Mouse (Mus musculus): ENCODE results near the gene Vmn2r80.
"Not testable (repeated sequence)": the region's sequence is repeated elsewhere in the genome, so short reads cannot be mapped to it uniquely, and the experiment has no call there.

Vmn2r80 gene

DNA sequence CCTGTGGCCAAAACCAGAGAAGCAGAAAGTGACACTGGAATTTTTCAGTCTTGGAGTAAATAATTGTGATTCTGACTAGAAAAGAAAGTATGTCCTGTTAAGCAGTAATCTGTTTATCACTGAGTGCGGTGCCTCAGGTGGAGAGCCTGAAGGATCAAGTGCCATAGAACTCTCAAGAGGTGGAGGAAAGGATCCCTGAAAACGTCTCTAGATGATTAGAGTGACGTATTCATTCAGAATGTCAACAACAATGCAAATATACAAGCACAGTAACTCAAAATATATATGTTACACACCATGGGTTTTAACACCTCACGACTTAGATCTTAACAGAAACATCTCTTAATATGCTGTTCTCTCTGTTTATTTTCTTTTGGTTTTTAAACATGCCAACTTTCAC lies at the start of gene Vmn2r80:
Vmn2r80 (plus strand) TSS at position 301 of the 400 bp plus-strand sequence.
- not testable (repeated sequence) for DNase-seq

DNA sequence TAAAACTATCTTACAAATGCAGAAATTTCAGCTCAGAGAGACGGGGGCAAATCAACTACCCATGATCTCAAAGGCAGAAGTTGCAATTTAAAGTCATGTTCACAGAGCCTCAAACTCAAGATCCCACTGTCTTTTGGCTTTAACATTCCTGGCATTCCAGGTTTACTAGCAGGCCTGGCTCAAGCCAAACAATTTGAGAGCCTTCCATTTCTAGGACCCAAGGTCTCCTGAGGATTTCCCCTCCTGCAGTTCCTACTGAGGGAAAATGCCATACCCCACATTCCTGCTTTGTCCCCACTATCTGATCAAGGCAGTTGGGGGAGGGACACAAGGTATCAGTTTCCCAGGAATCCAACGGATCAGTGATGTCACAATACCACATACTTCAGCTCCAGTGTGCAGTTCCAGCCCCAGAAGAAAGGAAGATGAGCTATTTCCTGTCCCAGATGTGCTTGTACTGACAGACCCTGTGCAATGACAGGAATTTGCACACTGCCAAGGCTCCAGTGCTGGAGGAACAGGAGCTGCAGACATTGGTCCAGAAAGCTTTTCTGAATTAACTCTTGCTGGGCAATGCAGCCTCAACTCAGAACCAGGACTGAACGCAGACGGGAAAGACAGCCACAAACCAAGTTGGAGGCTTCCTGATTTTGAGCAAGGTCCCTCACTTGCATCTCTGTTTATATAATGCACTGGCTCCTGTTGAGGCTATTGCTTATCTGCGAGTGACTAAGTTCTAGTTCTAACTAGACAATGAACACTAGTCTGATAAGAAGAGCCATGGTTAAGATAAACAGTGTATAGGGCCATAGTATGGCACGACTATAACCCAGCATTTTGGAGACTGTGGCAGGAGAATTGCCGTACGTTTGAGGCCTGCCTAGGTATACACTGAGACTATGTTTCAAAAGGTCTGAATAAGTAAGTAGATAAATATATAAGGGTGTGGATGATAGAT lies 42.0 kb upstream of the Vmn2r80 start:
- no peak for DNase-seq

DNA sequence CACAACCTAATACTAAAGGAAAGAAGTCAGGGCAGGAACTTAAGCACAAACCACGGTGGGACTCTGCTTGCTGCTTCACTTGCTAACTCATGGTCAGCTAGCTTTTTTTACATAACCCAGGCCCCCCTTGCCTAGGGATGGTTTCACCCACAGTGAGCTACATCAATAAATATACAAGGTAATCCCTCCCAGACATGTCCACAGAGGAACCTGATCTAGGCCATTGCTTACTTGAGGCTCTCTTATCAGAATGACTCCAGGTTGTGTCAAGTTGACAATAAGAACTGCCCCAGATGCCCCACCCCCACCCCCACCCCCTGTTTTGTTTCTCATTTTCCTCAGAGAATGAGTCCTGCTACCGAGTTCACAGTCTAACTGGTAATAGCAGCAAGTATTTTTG lies 41.0 kb upstream of the Vmn2r80 start:
- no peak for DNase-seq

DNA sequence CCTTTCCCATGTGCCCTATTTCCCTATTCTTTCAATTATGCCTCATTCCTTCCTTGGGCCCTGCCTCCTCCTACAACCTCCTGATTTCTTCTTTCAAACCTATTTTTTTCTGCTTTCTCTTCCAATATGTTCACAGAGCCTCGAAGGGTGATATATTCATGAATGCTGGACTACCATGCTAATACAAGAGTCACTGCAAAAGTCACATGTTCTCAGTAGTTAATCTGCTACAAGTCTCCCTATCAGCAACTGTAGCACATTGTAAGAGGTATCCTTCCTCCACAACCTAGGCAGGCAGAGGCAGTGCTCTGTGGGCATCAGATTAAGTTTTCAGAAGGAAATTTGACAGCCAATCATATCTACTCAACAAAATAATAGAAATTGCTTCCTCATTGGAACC lies 39.4 kb upstream of the Vmn2r80 start:
- no peak for DNase-seq

DNA sequence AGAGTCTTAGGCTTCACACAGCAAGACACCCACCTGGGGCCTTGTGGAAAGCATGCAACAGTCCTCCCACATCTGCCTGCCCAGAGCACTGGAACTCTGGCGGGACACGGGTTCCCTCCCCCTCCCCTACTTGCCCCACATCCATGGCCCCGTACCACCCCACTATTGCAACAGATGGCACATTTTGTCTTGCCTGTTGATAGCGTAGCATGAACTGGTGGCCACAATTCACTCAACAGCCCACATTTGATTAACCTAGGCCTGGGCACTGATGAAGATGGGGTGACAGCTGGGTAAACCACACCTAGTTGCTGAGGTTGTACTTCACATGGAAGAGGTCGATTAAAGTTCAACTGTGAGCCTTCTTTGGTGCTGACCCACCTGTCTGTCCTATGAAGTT lies 38.1 kb upstream of the Vmn2r80 start:
- DNase-seq: no peak

DNA sequence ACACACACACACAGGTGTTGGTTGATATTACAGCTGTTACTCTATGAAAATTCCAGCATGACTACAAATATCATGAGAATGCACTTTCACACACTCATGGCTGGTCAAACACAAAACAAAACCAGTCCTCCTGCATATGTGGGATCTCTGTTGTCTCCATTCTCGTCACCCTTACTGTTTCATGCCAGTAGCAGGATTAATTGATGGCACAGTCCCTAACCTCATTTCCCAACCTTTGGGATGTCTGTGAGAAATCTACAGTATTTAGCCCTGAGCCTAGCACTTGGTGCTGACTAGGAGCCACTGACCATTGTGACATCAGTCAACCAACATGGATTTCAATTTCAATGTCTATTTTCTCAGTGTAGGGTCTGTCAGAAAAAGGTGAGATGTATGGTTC lies 33.5 kb upstream of the Vmn2r80 start:
- DNase-seq: no peak

DNA sequence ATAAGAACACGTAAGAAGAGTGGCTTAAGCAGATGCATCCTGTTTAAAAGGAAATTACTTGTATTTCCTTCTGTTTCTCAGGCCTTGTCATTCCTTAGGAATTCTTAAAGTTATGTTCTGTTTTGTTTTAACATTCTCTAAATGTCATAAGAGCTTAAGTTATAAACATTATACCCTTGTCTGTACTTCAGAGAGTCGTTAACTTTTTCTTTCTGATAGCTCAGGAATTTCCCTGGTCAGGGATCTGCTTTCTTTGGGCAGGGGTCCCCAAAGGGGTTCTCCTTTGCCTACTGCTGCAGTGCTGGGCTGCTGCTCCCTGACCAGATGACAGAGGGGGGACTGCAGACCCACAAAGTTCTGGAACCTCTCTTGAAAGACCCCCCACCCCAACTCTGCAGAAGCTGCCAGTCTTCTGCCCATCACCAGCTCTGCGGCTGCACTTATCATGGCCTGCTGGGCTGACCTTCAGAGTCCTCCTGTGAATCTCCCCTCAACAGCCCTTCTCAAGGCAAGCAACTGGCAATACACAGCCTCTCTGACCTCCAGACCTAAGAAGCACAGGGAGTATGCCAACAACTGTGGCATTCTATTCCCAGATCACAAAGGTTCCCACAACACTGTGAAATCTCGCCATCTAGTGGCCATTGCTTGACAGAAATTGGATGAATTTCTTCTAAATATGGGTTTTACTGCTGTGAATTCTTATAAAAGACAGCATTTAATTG lies 32.3 kb upstream of the Vmn2r80 start:
- DNase-seq: peak; percentile 34

DNA sequence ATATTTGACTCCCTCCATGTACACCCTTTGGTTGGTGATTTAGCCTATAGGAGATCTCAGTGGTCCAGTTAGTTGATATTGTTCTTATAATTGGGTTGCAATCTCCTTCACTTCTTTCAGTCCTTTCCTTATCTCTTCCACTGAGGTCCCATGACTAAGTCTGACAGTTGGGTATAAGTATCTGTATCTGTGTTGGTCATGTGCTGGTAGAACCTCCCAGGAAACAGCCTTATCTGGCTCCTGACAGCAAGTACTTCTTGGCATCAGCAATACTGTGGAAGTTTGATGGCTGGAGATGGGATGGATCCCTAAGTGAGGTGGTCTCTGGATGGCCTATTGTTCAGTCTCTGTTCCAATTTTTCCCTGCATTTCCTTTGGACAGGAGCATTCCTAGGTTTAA lies 3.0 kb downstream of the Vmn2r80 start:
- no peak for DNase-seq

DNA sequence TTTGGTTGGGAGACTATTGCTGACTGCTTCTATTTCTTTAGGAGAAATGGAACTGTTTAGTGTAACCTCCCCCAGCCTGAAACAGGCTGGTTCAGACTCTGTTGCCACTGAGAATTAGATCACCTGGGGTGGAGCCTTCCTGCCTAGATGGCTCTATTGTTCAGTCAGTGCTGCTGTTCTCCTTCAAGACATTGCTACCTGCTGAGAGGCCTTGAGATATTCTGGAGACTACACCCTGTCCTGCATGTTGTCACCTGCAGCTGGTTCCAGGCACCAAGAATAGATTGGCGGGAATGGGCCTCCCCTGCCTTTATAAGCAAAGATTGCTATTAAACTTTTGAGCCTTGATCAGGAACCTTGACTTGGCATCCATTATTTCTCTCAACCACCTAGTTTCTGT lies 51.4 kb downstream of the Vmn2r80 start:
- DNase-seq: not testable (repeated sequence)

DNA sequence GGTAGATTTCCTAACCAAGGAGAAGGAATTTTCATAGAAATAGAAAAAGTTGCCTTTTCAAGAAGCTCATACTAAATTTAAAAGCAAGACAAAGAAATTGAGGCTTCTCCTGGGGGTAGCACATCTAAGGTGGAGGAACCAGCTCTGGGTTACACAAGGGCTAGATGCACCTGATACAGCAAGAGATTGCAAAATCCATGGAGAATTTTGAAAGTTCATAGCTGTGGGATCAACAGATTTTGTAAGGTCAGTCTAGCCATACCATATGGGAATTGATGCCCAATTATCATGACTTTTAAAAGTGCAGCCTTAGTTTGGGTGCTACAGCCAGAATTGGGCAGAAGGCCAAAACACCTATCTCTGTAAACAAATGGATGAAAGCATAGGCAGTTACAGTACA lies 71.9 kb downstream of the Vmn2r80 start:
- no peak for DNase-seq

DNA sequence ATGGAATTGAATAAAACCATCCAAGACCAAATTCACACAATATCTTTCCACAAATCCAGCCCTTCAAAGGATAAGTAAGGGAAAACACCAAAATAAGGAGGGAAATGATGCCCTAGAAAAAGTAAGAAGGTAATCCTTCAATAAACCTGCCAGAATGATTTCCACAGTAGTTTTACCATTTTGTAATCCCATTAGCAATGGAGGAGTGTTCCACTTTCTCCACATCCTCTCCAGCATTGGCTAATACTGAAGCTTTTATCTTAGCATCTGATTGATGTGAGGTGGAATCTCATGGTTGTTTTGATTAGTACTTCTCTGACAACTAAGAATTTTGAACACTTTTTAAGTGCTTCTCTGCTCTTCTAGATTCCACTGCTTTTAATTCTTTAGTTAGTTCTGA lies 73.0 kb downstream of the Vmn2r80 start:
- no peak for DNase-seq

DNA sequence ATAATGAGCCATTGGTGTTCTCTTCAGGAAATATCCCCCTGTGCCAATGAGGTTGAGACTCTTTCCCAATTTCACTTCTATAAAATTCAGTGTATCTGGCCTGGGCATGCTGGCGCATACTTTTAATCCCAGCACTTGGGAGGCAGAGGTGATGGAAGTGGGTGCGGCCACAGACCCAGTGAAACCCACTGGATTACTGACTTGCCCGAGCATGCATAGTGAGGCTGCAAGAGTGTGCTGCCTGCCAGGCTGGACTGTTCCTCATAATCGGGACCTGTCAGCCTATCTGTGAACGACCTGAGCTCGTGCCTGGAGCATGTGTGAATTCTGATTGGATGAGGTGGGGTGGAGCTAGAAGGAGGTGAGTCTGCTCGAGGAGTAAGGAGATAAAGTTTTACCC lies 73.6 kb downstream of the Vmn2r80 start:
- no peak for DNase-seq
